Mouse (Mus musculus): Measurements from ENCODE around the gene Tspan3.

DNA sequence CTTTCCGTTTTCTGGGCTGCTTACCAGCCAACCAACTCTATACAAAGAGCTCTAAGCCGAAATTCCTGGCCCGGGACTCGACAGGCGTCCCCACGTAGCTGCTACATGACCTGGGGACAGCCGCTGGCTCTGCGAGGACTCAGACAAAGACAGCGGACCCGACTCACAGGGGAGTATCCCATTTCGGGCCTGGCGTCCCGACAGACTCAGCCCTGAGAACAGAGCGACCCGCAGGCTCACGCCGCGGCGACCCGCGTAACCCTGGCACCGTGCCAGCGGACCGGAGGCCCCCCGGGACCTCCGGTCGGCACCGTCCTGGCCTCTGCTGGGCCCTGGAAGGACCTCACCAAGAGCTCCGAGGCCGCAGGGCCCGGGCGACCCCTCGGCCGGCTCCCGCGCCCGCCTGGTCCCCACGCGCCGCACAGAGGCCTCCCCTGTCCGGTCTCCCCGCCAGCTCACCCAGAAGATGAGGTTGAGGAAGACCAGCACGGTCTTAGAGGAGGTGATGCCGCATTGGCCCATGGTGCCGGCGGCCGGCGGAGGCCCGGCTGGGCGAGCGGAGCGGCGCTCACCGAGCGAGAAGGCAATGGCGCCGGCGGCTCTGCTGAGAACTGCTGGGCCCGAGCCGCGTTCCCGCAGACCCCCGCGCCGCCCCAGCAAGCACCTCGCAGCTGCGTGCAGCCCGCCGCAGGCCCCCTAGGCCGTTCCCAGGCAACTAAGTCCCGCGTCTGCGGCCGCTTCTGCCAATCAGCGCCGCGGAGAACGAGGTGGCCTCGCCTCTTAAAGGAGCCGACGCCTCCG is 4.7 kb downstream of the Tspan3 start:
- TF ChIP-seq CTCF (IDR thresholded peaks at IDR 0.05; ENCODE audit: low read depth, low read length) (no peak), POLR2A (IDR thresholded peaks at IDR 0.05; ENCODE audit: extremely low read depth, insufficient read depth, low read length) (no peak)

Data from liver, adult 2 months (tissue).